Mouse (Mus musculus): Measurements from ENCODE around the gene Chaf1a.

GRCm38 (mm10) chr17:56107736-56108135, 67.5 kb downstream of the Chaf1a start:
- TF ChIP-seq FLI1 (IDR thresholded peaks at IDR 0.05; ENCODE audit: low read length): no peak
- no peak for TF ChIP-seq GATA1 (IDR thresholded peaks at IDR 0.05; ENCODE audit: borderline replicate concordance, low read length)
